Mouse (Mus musculus): ENCODE data around the gene Sppl2b. TPM values are rescaled to one million over a fixed set of nuclear protein-coding genes. Genes with fewer than 3 reads are reported as not detected.
A peak's percentile ranks its signal among the peaks of the same experiment; 100 is the strongest.

Sppl2b gene
- polyA plus RNA-seq, 1 experiment from 2014 or later = 30.4 TPM

DNA sequence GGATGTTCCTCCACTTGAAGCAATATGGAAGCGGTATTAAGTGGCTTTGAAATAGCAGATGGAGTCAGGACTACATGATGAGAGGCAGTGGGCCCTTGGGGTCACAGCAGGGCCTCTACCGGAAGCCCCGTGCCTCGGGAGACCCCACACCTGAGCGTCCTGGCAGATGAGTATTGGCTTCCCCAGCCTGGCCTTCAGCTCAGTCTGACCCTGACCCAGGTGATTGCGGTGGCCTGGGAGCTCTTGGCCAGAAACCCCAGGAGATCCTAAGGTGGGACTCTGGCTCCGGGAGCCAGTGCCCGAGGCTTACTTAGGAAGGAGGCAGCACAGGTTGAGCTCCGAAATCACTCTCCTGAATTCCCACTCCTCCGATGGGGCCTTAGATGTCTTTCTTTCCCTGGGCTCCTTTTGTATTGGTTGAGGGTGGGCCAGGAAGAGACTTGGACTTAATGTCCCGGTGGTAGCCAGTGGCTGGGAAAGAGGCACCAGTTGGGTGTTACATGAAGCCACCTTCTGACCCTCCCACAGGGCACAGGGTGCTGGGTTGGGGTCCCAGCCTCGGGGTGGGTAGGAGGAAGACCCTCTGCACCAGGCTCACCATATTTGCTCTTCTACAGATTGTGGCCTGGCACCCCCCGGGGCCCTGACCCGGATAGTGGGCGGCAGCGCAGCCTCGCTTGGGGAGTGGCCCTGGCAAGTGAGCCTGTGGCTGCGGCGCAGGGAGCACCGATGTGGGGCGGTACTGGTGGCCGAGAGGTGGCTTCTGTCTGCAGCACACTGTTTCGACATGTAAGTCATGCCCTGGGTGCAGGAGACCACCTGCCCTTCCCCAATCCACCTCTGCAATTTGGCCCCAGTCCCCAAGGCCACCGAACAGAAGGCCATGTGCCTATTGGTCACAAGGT lies 41.8 kb downstream of the Sppl2b start:
- DNase-seq (ENCODE audit: low spot score) = no peak
- 77% methylated on average over 24 of the region's 24 CpGs for WGBS

DNA sequence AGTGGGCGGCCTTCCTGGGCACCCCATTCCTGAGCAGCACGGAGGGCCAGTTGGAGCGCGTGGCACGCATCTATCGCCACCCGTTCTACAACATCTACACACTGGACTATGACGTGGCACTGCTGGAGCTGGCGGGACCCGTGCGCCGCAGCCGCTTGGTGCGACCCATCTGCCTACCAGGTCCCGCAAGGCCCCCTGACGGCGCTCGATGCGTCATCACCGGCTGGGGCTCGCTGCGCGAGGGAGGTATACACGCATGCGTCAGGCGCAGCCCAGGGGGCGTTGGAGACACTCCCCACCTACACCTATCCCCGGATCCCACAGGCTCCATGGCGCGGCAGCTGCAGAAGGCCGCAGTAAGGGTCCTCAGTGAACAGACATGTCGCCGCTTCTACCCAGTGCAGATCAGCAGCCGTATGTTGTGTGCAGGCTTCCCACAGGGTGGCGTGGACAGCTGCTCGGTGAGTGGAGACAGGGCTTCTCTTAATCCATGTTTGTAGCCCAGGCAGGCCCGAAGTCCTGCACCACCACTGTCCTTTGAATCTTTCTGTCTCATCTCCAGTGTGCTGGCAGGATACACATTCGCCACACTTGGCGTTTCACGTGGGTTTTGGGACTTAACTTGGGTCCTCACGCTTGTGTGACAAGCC lies 42.9 kb downstream of the Sppl2b start:
- Histone ChIP-seq H3K36me3 (ENCODE audit: control insufficient read depth, insufficient read depth, low read length) (peaks cover 33% of the 10 kb centered on the region), H3K27me3 (replicated peaks; ENCODE audit: control insufficient read depth, insufficient read depth, low read length) (no peaks in the 10 kb centered on the region), H3K4me3 (ENCODE audit: low read depth, low read length) (no peak overlapping the region), H3K9me3 (replicated peaks; ENCODE audit: control insufficient read depth, low read length) (no peaks in the 10 kb centered on the region), H3K4me2 (ENCODE audit: low read length) (no peak overlapping the region), H3K27ac (ENCODE audit: low read depth, low read length) (no peak overlapping the region), H3K9ac (ENCODE audit: low read length) (0 out of 2 replicates have a peak overlapping the region, but pooled peaks have one; percentile 14), H3K4me1 (ENCODE audit: control insufficient read depth, insufficient read depth, low read length) (peaks cover 7% of the 10 kb centered on the region)
- ATAC-seq = no peak
- WGBS = 36% methylated on average over 41 of the region's 41 CpGs
- DNase-seq (ENCODE audit: low spot score) = peak; percentile 4

More for the DNA sequence above, 41.8 kb downstream of the Sppl2b start:
- peaks cover 21% of the 10 kb centered on the region for H3K36me3 ChIP-seq (ENCODE audit: control insufficient read depth, insufficient read depth, low read length)
- no peaks in the 10 kb centered on the region for H3K9me3 ChIP-seq (replicated peaks; ENCODE audit: control insufficient read depth, low read length)
- H3K27ac ChIP-seq (ENCODE audit: low read depth, low read length) = no peak overlapping the region
- H3K9ac ChIP-seq (ENCODE audit: low read length) = no peak overlapping the region
- peaks cover 7% of the 10 kb centered on the region for H3K4me1 ChIP-seq (ENCODE audit: control insufficient read depth, insufficient read depth, low read length)
- no peak for ATAC-seq
- no peak overlapping the region for H3K4me3 ChIP-seq (ENCODE audit: low read depth, low read length)
- no peak overlapping the region for H3K4me2 ChIP-seq (ENCODE audit: low read length)
- no peaks in the 10 kb centered on the region for H3K27me3 ChIP-seq (replicated peaks; ENCODE audit: control insufficient read depth, insufficient read depth, low read length)

DNA sequence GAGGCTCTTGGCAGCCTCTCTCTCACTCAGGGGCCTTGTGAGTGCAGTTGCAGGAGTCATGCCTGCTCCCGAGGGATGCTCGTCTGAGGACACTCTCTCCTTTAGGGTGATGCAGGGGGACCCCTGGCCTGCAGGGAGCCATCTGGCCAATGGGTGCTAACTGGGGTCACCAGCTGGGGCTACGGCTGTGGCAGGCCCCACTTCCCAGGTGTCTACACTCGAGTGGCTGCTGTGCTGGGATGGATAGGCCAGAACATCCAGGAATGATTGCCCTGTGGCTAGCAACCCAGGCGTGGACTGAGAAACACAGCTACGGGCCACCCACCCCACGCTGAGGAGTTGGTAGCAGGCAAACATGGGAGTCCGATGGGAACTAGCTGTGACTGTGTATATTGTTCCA lies 44.0 kb downstream of the Sppl2b start:
- 92% methylated on average over 8 of the region's 8 CpGs for WGBS
- H3K4me3 ChIP-seq (ENCODE audit: low read depth, low read length) = 0 out of 2 replicates have a peak overlapping the region, but pooled peaks have one; percentile 92
- peak overlapping the region; percentile 82; the same call in 1 of the 2 replicates for H3K9ac ChIP-seq (ENCODE audit: low read length)
- H3K36me3 ChIP-seq (ENCODE audit: control insufficient read depth, insufficient read depth, low read length) = peaks cover 44% of the 10 kb centered on the region
- no peaks in the 10 kb centered on the region for H3K27me3 ChIP-seq (replicated peaks; ENCODE audit: control insufficient read depth, insufficient read depth, low read length)
- H3K9me3 ChIP-seq (replicated peaks; ENCODE audit: control insufficient read depth, low read length) = no peaks in the 10 kb centered on the region
- no peak overlapping the region for H3K4me2 ChIP-seq (ENCODE audit: low read length)
- ATAC-seq (no peak), DNase-seq (ENCODE audit: low spot score) (no peak)
- peaks cover 7% of the 10 kb centered on the region for H3K4me1 ChIP-seq (ENCODE audit: control insufficient read depth, insufficient read depth, low read length)
- H3K27ac ChIP-seq (ENCODE audit: low read depth, low read length) = no peak overlapping the region

DNA sequence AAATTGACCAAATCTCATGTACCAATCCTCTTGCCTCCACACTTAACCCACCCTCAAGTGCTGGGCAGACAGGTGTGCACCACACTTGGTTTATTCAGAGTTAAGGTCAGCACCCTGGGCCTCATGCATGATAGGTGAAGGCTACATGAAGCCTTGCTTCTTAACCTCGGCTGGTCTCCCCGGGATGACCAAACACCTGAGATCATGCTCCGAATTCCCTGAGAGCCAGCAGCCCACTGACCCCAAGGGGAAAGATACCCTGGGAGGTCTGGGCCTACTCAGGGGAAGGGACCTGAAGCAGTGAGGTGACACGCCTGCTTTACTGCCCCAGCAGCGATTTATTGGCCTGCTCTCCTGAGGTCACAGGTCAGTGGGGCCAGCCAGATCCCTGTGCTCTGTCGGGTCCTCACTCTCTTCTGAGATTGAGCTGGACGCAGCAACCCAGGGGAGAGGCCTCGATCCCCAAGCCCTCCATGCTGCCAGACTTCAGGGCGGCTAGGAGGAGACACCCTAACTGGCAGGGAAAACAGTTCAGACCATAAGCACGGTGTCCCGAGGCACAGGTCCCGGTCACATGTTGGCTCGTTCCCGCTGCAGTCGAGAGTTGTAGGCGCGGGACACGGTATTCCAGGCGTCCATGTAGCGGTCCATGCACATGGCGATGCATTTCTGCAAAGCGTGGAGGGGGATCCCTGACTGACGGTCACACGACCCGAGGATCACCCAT lies 44.7 kb downstream of the Sppl2b start:
- no peaks in the 10 kb centered on the region for H3K9me3 ChIP-seq (replicated peaks; ENCODE audit: control insufficient read depth, low read length)
- ATAC-seq (no peak; the same call in 1 of the 2 replicates), DNase-seq (ENCODE audit: low spot score) (no peak)
- peak overlapping the region; percentile 96 for H3K4me2 ChIP-seq (ENCODE audit: low read length)
- H3K27me3 ChIP-seq (replicated peaks; ENCODE audit: control insufficient read depth, insufficient read depth, low read length) = no peaks in the 10 kb centered on the region
- peak overlapping the region; percentile 92 for H3K4me3 ChIP-seq (ENCODE audit: low read depth, low read length)
- peak overlapping the region; percentile 21; the same call in 1 of the 2 replicates for H3K27ac ChIP-seq (ENCODE audit: low read depth, low read length)
- H3K4me1 ChIP-seq (ENCODE audit: control insufficient read depth, insufficient read depth, low read length) = peaks cover 7% of the 10 kb centered on the region
- 17% methylated on average over 25 of the region's 25 CpGs for WGBS
- peaks cover 51% of the 10 kb centered on the region for H3K36me3 ChIP-seq (ENCODE audit: control insufficient read depth, insufficient read depth, low read length)
- H3K9ac ChIP-seq (ENCODE audit: low read length) = peak overlapping the region; percentile 82

DNA sequence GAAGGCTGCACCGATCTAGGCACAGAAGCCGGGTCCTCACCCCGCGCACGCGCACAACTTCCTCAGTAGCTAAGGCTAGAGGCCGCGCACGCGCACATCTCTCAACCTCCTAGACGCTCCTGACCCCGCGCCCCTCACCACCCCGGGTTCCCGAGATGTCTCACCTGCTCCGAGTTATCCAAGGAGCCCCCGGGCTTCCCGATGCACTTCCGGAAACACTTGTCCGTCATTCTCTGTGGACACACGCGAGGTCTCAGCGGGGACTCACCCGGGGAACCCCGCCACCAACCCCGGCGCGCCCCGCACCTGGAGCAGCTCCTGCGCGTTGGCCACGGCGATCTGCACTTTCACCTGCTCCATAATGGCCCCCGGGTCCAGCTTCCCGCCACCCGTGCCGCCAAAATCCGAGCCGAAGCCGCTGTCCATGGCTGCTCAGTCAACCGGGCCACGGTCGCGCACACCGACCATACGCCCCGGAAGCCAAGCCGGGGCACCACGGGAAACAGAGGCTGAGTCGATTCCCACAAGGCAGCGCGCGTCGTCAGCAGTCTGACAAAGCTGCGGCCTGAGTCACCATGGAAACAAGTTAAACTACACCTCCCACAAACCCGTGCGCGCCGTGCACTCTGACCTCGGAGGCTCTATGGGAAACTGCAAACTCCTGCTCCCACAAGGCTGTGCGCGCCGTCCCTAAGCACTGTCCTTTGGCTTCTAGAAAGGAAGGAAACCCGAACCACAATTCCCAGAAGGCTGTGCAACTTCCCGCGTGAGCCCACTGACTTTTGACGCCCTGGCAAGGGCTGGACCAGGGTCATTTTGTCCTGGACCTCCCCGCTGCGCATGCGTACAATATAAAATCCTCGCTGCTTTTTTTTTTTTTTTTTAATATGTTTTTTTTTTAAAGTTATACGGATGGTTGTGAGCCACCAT lies 45.5 kb downstream of the Sppl2b start, which contains the start of gene Timm13:
Timm13 (minus strand) TSS at position 652 of the 930 bp plus-strand sequence.
- peaks cover 59% of the 10 kb centered on the region for H3K36me3 ChIP-seq (ENCODE audit: control insufficient read depth, insufficient read depth, low read length)
- DNase-seq (ENCODE audit: low spot score) (peak; percentile 100), ATAC-seq (peak; percentile 95)
- H3K27ac ChIP-seq (ENCODE audit: low read depth, low read length) = peak within 1 kb of the TSS; percentile 76
- peak within 1 kb of the TSS; percentile 92 for H3K4me3 ChIP-seq (ENCODE audit: low read depth, low read length)
- under 1% methylated on average over 72 of the region's 72 CpGs for WGBS
- H3K27me3 ChIP-seq (replicated peaks; ENCODE audit: control insufficient read depth, insufficient read depth, low read length) = no peaks in the 10 kb centered on the region
- H3K4me1 ChIP-seq (ENCODE audit: control insufficient read depth, insufficient read depth, low read length) = peaks cover 7% of the 10 kb centered on the region
- no peaks in the 10 kb centered on the region for H3K9me3 ChIP-seq (replicated peaks; ENCODE audit: control insufficient read depth, low read length)
- peak within 1 kb of the TSS; percentile 82 for H3K9ac ChIP-seq (ENCODE audit: low read length)
- H3K4me2 ChIP-seq (ENCODE audit: low read length) = peak within 1 kb of the TSS; percentile 96

DNA sequence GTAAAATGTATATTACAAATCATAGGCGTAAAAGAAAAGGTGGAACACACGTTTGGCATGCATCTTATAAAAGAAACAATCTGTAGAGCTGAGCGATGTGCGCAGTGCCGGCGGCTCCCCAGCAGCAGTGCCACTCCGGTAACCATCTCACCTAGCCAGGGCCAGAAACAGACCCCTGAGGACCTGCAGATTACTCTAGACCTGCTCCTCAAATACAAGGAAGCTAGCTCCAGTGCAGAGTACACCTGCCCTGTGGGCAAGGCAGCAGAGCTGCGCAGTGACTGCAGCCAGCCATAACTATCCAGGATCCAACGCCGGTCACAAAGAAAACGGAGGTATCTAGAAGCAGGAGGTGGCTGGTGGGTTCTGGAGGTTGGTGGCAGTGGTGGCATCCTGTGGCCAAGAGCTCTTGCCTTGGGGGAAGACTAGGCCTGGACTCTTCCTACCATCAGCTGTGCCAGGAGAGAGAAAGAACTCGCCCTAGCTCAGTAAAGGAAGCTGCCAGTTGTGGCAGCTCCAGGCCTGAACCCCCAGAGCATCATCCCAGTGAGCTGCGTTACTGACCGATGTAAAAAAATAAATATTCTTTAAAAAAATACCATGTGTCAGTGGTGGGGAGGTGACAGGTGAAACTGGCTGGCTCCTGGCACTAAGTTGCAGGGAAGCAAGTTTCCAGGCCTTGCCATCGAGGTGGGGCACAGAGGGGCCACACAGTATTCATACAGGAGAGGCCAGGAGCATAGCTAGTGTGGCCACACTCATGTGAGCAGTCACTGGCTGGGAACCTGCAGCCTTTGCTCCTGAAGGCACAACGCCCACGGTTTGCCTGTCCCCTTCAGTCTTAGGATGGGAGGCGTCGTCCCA lies 46.6 kb downstream of the Sppl2b start:
- Histone ChIP-seq H3K4me1 (ENCODE audit: control insufficient read depth, insufficient read depth, low read length) (peaks cover 7% of the 10 kb centered on the region), H3K27me3 (replicated peaks; ENCODE audit: control insufficient read depth, insufficient read depth, low read length) (no peaks in the 10 kb centered on the region), H3K4me2 (ENCODE audit: low read length) (peak overlapping the region; percentile 39; the same call in 1 of the 2 replicates), H3K9me3 (replicated peaks; ENCODE audit: control insufficient read depth, low read length) (no peaks in the 10 kb centered on the region), H3K36me3 (ENCODE audit: control insufficient read depth, insufficient read depth, low read length) (peaks cover 67% of the 10 kb centered on the region), H3K9ac (ENCODE audit: low read length) (peak overlapping the region; percentile 30; the same call in 1 of the 2 replicates), H3K4me3 (ENCODE audit: low read depth, low read length) (no peak overlapping the region), H3K27ac (ENCODE audit: low read depth, low read length) (no peak overlapping the region; the same call in 1 of the 2 replicates)
- WGBS = 88% methylated on average over 19 of the region's 19 CpGs
- ATAC-seq (no peak), DNase-seq (ENCODE audit: low spot score) (peak; percentile 9)

DNA sequence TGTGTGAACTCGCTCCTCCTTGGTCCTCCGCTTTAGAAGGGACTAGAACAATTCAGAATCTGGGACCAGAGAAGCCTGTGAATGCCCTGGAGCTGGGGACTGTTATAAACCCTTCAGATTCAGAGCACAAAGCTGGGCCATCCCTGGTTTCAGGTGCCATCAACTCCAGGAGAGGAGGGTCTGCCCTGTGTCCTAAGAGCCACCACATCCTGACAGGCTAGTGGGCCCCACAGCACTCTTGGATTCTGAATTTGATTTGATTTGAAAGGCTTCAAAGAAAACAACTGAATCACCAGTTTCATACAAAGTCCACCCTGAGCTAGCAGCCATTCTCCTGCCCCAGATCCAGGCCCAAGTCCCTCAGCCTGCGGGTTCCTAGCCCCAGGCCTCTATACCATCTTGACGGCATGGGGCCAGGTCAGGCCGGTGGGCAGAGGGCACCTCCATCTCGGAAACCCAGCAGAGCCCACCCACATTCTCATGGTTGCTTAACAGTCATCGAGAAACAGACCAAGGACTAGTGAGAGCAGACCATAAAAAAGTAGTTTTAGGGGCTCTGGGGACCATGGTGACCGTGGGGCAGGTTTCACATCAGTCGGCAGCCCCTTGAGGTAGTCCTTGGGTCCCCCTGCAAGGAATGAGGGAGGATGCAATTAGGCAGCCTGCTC lies 47.3 kb downstream of the Sppl2b start:
- peaks cover 72% of the 10 kb centered on the region for H3K36me3 ChIP-seq (ENCODE audit: control insufficient read depth, insufficient read depth, low read length)
- no peak overlapping the region for H3K4me2 ChIP-seq (ENCODE audit: low read length)
- DNase-seq (ENCODE audit: low spot score) = no peak
- H3K9ac ChIP-seq (ENCODE audit: low read length) = no peak overlapping the region
- no peaks in the 10 kb centered on the region for H3K27me3 ChIP-seq (replicated peaks; ENCODE audit: control insufficient read depth, insufficient read depth, low read length)
- H3K4me3 ChIP-seq (ENCODE audit: low read depth, low read length) = no peak overlapping the region
- peaks cover 7% of the 10 kb centered on the region for H3K4me1 ChIP-seq (ENCODE audit: control insufficient read depth, insufficient read depth, low read length)
- no peak for ATAC-seq
- WGBS = 92% methylated on average over 9 of the region's 9 CpGs
- no peaks in the 10 kb centered on the region for H3K9me3 ChIP-seq (replicated peaks; ENCODE audit: control insufficient read depth, low read length)
- no peak overlapping the region for H3K27ac ChIP-seq (ENCODE audit: low read depth, low read length)
